Mouse (Mus musculus) C2C12 (cell line): Measurements from ENCODE around the gene Trim41. TPM values are rescaled to one million over a fixed set of nuclear protein-coding genes. Genes with fewer than 3 reads are reported as not detected.
"Not testable (repeated sequence)": the region's sequence is repeated elsewhere in the genome, so short reads cannot be mapped to it uniquely, and the experiment has no call there.

Source experiments
- H3K27me3 ChIP-seq: one replicate; pipeline ENCODE4 v1.6.1; 2011; ENCODE audit not compliant: control insufficient read depth, insufficient read depth, insufficient read length
- H3K36me3 ChIP-seq: one replicate; pipeline ENCODE4 v1.6.1; 2011; ENCODE audit not compliant: control insufficient read depth, insufficient read depth
- H3K4me3 ChIP-seq: one replicate; pipeline ENCODE4 v1.5.1; 2011; ENCODE audit warnings: mild to moderate bottlenecking, control low read depth; ENCODE audit not compliant: poor library complexity, insufficient read depth, severe bottlenecking
- H3K79me2 ChIP-seq: one replicate; pipeline ENCODE4 v1.6.1; 2011; ENCODE audit not compliant: control insufficient read depth, insufficient read depth
- H3K79me3 ChIP-seq: one replicate; pipeline ENCODE4 v1.6.1; 2011; ENCODE audit warnings: low read depth, control low read depth
- H3ac ChIP-seq: one replicate; pipeline ENCODE3; 2011; ENCODE audit warnings: low read depth; ENCODE audit not compliant: control insufficient read depth, insufficient read length
- CEBPB ChIP-seq: IDR thresholded peaks from one replicate; pipeline ENCODE4 v1.6.1; 2011; ENCODE audit warnings: low read depth, mild to moderate bottlenecking, control low read depth, moderate library complexity
- CTCF ChIP-seq: IDR thresholded peaks from one replicate; pipeline ENCODE4 v1.5.1; 2011; ENCODE audit not compliant: control insufficient read depth, insufficient read depth, insufficient read length
- FOSL1 ChIP-seq: IDR thresholded peaks from one replicate; pipeline ENCODE4 v1.8.0; 2011; ENCODE audit warnings: mild to moderate bottlenecking, low read length; ENCODE audit not compliant: poor library complexity, insufficient read depth, severe bottlenecking
- MAX ChIP-seq: IDR thresholded peaks from one replicate; pipeline ENCODE4 v1.6.1; 2011; ENCODE audit warnings: mild to moderate bottlenecking, control low read depth
- MYOD1 ChIP-seq: IDR thresholded peaks from one replicate; pipeline ENCODE4 v1.6.1; 2011; ENCODE audit warnings: low read depth; ENCODE audit not compliant: control insufficient read depth, insufficient read length
- MYOG ChIP-seq: IDR thresholded peaks from one replicate; pipeline ENCODE4 v1.6.1; 2011; ENCODE audit not compliant: control insufficient read depth, insufficient read length; ENCODE audit errors: extremely low read depth
- USF1 ChIP-seq: IDR thresholded peaks from one replicate; pipeline ENCODE4 v1.6.1; 2011; ENCODE audit warnings: low read depth, mild to moderate bottlenecking, control low read depth, moderate library complexity
- polyA plus RNA-seq: library from polyadenylated mRNA; unstranded; fragments of >200 nt; fragmentation: generic; extraction: Trizol; gene quantifications from one replicate; pipeline ENCODE4 v1.2.1, GENCODE M21; 2012; ENCODE audit warnings: missing spikeins

The Trim41 gene
- polyA plus RNA-seq, 1 experiment = 24.4 TPM

- Histone ChIP-seq H3K36me3 (no peaks in the 10 kb centered on the region), H3K79me2 (no peaks in the 10 kb centered on the region), H3ac (no peak overlapping the region), H3K4me3 (no peak overlapping the region), H3K27me3 (no peaks in the 10 kb centered on the region), H3K79me3 (no peaks in the 10 kb centered on the region)
- no peak for TF ChIP-seq CEBPB
Measured at GRCm38 (mm10) chr11:48824311-48824830, 7.2 kb upstream of the Trim41 start.

- H3K27me3 ChIP-seq = no peaks in the 10 kb centered on the region
- no peaks in the 10 kb centered on the region for H3K36me3 ChIP-seq
- no peaks in the 10 kb centered on the region for H3K79me2 ChIP-seq
- H3K79me3 ChIP-seq = no peaks in the 10 kb centered on the region
- TF ChIP-seq CEBPB = peak; percentile 20
- no peak for TF ChIP-seq MYOG
- no peak for TF ChIP-seq USF1
- no peak for TF ChIP-seq MYOD1
- H3K4me3 ChIP-seq = no peak overlapping the region
- no peak overlapping the region for H3ac ChIP-seq
Measured at GRCm38 (mm10) chr11:48823536-48823972, 6.4 kb upstream of the Trim41 start.

- H3K36me3 ChIP-seq = no peaks in the 10 kb centered on the region
- TF ChIP-seq USF1 = no peak
- peak; percentile 57 for TF ChIP-seq MYOD1
- no peak overlapping the region for H3ac ChIP-seq
- H3K79me2 ChIP-seq = no peaks in the 10 kb centered on the region
- H3K4me3 ChIP-seq = no peak overlapping the region
- no peaks in the 10 kb centered on the region for H3K27me3 ChIP-seq
- H3K79me3 ChIP-seq = no peaks in the 10 kb centered on the region
Measured at GRCm38 (mm10) chr11:48822768-48823512, 5.8 kb upstream of the Trim41 start.

GRCm38 (mm10) chr11:48821299-48821698, 4.1 kb upstream of the Trim41 start:
- not testable (repeated sequence) for H3K27me3 ChIP-seq, H3ac ChIP-seq, H3K79me2 ChIP-seq, H3K4me3 ChIP-seq, H3K79me3 ChIP-seq, H3K36me3 ChIP-seq

- H3ac ChIP-seq = no peak overlapping the region
- TF ChIP-seq FOSL1 = no peak
- no peak for TF ChIP-seq MYOD1
- TF ChIP-seq MYOG = no peak
- no peak for TF ChIP-seq MAX
- TF ChIP-seq USF1 = no peak
- no peak for TF ChIP-seq CEBPB
- no peak for TF ChIP-seq CTCF
- H3K4me3 ChIP-seq = no peak overlapping the region
- H3K27me3 ChIP-seq = no peaks in the 10 kb centered on the region
- H3K79me3 ChIP-seq = peaks cover 14% of the 10 kb centered on the region
- H3K36me3 ChIP-seq = peaks cover 1% of the 10 kb centered on the region
- H3K79me2 ChIP-seq = peaks cover 17% of the 10 kb centered on the region
Measured at GRCm38 (mm10) chr11:48820308-48820674, 3.1 kb upstream of the Trim41 start.

- peaks cover 19% of the 10 kb centered on the region for H3K79me3 ChIP-seq
- no peak overlapping the region for H3ac ChIP-seq
- peaks cover 22% of the 10 kb centered on the region for H3K79me2 ChIP-seq
- H3K27me3 ChIP-seq = no peaks in the 10 kb centered on the region
- TF ChIP-seq FOSL1 (no peak), CTCF (no peak), MAX (no peak), MYOD1 (no peak), CEBPB (no peak), MYOG (no peak), USF1 (no peak)
- H3K36me3 ChIP-seq = peaks cover 6% of the 10 kb centered on the region
- H3K4me3 ChIP-seq = no peak overlapping the region
Measured at GRCm38 (mm10) chr11:48819614-48820307, 2.6 kb upstream of the Trim41 start.
